Mouse (Mus musculus) CH12.LX (cell line): ENCODE measurements around the gene Irak4.

Experiments
- BHLHE40 ChIP-seq: IDR thresholded peaks from 2 replicates; pipeline ENCODE4 v1.6.1; 2011; ENCODE audit warnings: mild to moderate bottlenecking, low read depth, low read length, improper control_type of control experiment
- CTCF ChIP-seq, 2 experiments: IDR thresholded peaks in 1 of 2; conservative IDR thresholded peaks in 1 of 2; 2 replicates each; pipeline ENCODE4 v1.5.1; 2011 to 2012; ENCODE audit warnings: low read depth in 2 of 2, low read length in 2 of 2, improper control_type of control experiment in 1 of 2, inconsistent platforms in 1 of 2, mild to moderate bottlenecking in 1 of 2, moderate library complexity in 1 of 2
- ELF1 ChIP-seq: IDR thresholded peaks from 2 replicates; pipeline ENCODE4 v1.6.1; 2014; ENCODE audit warnings: low read depth, mild to moderate bottlenecking, inconsistent platforms, low read length, improper control_type of control experiment
- EP300 ChIP-seq: IDR thresholded peaks from 2 replicates; pipeline ENCODE4 v1.6.1; 2011; ENCODE audit warnings: low read length, improper control_type of control experiment
- MXI1 ChIP-seq: IDR thresholded peaks from 2 replicates; pipeline ENCODE4 v1.6.1; 2011; ENCODE audit warnings: mild to moderate bottlenecking, low read depth, low read length, improper control_type of control experiment
- MYC ChIP-seq: IDR thresholded peaks from 2 replicates; pipeline ENCODE4 v1.6.1; 2011; ENCODE audit warnings: low read depth, mild to moderate bottlenecking, improper control_type of control experiment, low read length
- NRF1 ChIP-seq: IDR thresholded peaks from 2 replicates; pipeline ENCODE4 v1.6.1; 2014; ENCODE audit warnings: low read depth, mild to moderate bottlenecking, inconsistent platforms, low read length, improper control_type of control experiment, moderate library complexity
- RCOR1 ChIP-seq: conservative IDR thresholded peaks from 2 replicates; pipeline ENCODE4 v1.6.1; 2012; ENCODE audit warnings: low read depth, mild to moderate bottlenecking, inconsistent platforms, low read length, improper control_type of control experiment
- SMC3 ChIP-seq: IDR thresholded peaks from 2 replicates; pipeline ENCODE4 v1.6.1; 2011; ENCODE audit warnings: low read depth, low read length, improper control_type of control experiment
- ZMIZ1 ChIP-seq: IDR thresholded peaks from 2 replicates; pipeline ENCODE4 v1.6.1; 2012; ENCODE audit warnings: low read depth, mild to moderate bottlenecking, inconsistent platforms, low read length, improper control_type of control experiment

- no peak for TF ChIP-seq SMC3
- no peak for TF ChIP-seq CTCF (conservative IDR thresholded peaks at IDR 0.05 in 1 of 2, IDR thresholded peaks at IDR 0.05 in 1 of 2; ENCODE audit: low read depth in 2 of 2, low read length in 2 of 2)
- no peak for TF ChIP-seq ZMIZ1
- no peak for TF ChIP-seq MXI1
- TF ChIP-seq RCOR1, result no peak
- no peak for TF ChIP-seq NRF1
- TF ChIP-seq MYC, result no peak
- no peak for TF ChIP-seq BHLHE40
- TF ChIP-seq EP300, result no peak
- TF ChIP-seq ELF1, result no peak
These were observed 11.1 kb upstream of the Irak4 start for GRCm38 (mm10) chr15:94532306-94532705.
